Mouse (Mus musculus) liver, postnatal 0 days (tissue): ENCODE measurements around the gene Hoxb6.

Experiments
- CTCF ChIP-seq: sonication (generic); IDR thresholded peaks from 2 replicates; pipeline ENCODE4 v1.5.1; 2016; ENCODE audit warnings: antibody characterized with exemption, low read depth
- EP300 ChIP-seq: IDR thresholded peaks from 2 replicates; pipeline ENCODE4 v1.6.1; 2016; ENCODE audit warnings: antibody characterized with exemption, low read depth, mild to moderate bottlenecking

- TF ChIP-seq EP300 (no peak), CTCF (no peak)
Observed at GRCm38 (mm10) chr11:96267021-96267920, 25.0 kb upstream of the Hoxb6 start.
